Mouse (Mus musculus): ENCODE results near the gene Rpgrip1.
A peak's percentile ranks its signal among the peaks of the same experiment; 100 is the strongest.

The Rpgrip1 gene

DNA sequence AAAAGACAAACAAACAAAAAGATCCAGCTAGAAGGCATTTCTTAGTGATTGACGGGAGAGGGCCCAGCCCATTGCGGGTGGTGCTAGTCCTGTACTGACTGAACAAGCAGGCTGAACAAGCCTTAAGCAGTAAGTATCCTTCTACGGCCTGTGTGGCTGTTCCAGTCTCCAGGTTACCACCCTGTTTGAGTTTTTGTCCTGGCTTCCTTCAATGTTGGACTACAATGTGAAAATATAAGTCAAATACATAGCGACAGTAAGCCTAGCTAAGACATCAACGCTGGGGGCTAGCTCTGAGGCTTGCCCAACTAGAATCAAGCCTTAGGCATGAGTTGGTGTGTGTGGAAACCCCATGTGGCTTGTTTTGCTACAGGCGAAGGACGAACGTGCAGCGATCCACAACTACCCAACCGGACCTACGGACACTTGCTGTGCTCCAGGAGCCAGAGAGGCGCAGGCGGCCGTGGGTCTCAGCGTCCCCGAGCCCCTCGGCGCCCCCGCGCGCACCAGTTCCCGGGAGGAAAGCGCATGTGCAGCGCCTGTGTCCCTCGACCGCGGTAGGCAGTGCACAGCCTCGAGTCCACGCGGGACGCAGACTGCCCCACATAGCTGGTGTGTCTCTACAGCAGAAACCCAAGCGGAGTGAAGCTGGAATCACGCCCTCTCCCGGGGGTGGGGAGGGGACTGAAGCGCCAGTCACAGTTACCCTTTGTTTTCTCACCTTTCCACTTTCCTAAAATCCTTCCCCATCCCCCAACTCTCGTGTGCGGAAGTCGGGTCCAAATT lies 8.5 kb downstream of the Rpgrip1 start:
- DNase-seq, result peak; percentile 17 to 30

DNA sequence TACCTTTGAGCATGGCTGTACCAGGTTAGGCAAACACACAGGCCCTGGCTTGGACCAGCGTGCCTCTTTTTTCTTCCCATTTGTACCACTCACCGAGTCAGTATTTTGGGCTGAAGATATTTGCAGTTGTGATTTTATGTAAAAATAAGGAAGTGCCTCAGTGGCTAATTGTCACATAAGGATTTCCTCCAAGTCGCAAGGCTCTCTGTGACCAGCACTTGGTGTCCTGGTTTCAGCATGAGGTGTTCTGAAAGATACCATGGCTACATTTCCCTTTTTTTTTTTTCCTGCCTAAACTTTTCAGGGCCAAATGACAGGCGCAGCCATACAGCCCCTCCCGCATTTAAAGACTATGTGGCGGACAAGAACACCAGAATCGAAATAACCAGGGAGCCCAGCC lies 9.7 kb downstream of the Rpgrip1 start:
- no peak for DNase-seq

DNA sequence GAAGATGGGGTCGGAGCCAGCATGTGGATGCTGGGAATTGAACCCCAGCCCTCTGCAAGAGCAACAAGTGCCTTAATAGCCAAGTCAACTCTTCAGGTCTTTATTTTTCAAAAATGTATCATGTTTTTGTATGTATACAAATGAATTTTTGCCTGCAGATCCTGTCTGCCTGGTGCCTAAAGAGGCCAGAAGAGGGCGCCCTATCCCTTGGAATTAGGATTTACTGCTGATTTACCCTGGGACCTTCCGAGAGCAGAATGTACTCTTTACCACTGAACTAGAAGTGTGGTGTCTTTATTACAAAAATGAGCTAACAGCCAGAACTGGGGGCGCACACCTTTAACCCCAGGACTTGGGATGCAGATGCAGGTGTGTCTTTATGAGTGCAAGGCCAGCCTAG lies 13.4 kb downstream of the Rpgrip1 start:
- DNase-seq, result peak in 1 of 2 experiments; percentile 31

DNA sequence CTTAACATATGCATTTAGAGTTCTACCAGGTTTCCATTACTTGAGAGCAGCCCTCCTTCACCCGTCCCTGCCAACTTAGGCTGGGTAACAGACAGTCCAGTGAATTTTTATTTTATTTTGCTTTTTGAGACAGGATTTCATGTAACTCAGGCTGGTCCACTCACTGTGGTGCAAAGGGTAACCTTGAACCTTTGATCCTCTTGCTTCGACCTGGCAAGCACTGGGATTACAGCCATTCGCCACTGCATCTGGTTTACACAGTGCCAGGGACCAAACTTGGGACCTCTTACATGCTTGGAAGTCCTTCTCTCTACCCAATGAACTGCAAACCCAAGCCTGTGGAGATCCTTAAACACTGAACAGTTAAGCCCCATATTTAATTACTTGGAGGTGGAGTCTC lies 14.1 kb downstream of the Rpgrip1 start:
- no peak for DNase-seq

DNA sequence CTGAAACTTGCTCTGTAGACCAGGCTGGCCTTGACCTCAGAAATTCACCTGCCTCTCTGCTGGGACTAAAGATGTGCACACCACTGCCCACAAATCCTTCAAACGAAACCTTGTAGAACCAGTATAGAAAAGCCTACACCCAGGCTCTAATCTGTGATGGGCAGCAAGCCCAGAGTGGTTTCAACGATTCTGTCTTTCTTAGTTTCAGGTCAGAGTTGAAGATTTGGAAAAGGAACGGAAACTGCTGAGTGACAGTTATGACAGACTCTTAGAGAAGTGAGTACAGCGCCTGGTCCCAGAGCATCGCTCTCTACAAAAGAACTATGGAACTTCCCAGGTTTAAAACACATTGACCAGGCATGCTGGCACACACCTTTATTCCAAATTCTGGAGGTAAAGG lies 23.1 kb downstream of the Rpgrip1 start:
- no peak for DNase-seq

DNA sequence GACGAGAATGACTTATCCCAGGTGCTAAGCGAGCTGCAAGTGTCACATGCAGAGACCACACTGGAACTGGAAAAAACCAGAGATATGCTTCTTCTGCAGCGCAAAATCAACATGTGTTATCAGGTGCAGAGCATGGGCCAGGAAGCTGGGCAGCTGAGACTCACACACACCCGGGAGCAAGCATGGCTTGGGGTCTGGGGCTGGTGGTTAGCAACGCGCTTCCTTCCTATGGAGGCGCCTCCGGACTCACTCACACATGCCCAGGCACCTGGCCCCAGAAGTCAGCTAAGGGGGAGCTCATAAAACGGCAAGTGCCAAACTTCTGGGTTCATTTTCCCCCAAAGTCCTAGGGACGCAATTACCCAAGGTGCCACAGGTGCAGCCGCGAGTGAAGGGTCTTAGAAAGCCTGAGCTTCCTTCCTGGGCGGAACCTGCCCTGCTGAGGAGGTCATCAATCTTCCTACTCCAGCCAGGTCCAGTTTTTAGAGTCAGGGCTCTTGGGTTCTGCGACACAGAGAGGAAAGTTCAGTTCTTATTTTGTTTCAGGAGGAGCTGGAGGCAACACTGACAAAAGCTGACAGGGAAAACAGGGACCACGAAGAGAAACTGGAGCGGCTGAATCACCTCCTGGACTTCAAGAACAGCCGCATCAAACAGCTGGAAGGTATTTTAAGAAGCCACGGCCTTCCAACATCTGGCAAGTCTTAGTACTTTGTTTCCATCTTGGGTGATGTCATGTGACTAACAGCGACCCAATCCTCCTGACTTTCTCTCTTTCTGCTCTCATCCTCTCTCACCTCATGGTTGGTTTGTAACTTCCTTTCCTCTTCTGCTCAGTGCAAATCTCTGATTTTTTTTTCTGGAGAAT lies 30.3 kb downstream of the Rpgrip1 start:
- DNase-seq, result peak; percentile 19 to 24

DNA sequence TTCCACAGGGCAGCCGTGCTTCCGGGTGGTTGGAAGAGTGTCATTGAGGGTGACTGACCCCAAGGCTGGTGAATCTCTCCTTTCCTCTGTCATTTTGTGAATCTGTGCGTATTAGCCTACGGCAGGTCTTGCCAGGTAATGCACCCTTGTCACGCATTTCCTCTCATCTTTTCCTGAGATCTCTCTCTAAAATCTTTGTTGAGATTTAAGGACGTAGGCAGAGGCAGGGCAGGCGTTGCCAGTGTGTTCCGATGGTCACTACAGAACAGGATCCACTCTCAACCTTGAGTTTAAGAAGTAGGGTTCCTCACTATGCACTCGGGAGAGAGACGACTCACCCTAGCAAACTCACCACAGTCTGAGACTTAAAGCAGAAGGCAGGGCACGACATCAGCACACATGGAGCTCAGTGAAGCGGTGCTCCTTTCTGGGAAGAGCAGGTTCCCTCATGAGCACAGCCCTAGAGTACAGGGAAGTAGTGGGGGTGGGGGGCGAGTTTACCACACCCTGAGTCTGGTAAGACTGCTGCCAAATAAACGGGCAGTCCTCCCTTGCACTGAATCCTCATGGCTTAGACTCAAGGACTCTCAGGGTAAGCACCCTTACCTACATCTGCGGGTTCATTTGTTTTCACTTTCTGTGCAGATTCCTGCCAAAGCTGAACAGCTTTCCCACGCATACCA lies 31.1 kb downstream of the Rpgrip1 start:
- no peak for DNase-seq

DNA sequence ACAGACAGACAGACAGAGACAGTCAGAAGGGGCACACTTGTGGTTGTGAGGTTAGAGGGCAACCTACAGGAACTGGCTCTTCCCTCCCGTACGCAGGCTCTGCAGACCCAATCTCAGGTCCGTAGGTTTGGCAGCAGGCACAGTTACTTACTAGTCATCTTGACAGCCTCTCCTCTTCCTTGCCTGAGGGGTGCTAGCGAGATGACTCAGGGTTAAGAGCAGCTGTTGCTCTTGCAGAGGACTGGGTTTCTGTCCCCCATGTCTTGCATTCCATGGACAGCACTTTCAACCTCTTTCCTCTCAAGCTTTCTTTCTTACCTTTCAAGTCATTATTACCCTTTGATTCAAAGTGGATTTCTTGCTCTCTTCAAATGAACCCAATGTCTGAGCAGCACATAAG lies 33.7 kb downstream of the Rpgrip1 start:
- DNase-seq, result no peak

DNA sequence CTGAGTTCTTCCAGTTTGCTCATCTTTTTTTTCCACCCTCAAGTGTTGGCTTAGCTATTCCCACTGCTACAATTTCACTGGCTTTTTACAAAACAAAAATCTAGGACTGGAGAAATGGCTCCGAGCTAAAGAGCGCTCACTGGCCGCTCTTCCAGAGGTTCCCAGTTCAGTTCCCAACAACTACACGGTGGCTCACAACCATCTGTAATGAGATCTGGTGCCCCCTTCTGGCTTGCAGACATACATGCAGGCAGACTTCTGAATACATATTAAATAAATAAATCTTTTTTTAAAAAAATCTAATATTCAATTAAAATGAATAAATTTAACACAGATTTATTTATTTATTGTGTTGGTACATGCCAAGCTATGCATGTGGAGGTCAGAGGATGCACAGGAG lies 36.0 kb downstream of the Rpgrip1 start:
- DNase-seq, result no peak

DNA sequence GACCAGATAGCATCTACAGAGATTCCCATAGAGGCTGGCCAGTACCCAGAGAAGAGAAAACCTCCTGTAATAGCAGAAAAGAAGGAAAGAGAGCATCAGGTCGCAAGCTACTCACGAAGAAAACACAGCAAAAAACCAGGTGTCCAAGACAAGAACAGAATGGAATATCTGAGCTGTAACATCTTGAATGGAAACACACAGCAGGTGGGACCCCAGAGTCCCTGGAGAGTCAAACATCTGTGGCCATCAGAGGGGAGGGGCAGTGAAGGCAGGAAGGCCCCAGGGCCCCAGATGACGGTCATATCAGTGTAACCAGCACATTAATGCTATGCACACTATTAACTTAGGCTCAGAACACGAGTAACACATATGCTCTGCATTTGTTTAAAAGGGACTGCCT lies 39.4 kb downstream of the Rpgrip1 start:
- no peak for DNase-seq

DNA sequence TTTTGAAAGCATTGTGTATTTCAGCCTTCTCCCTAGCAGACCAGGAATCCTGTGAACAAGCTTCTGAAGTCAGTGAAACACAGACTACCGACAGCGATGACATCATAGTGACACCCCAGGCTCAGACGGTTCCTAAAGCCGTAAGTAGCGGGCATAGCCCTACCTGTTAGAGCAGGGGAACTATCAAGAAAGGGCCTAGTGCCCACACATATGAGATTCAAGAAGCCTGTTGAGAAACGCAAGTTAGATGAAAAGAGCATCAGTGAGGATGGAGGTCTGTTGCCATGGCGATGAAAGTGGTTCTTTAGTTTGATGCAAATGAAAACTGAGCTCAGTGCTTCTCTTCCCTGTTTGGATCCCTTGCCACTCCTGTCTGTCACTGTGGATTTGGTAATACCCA lies 41.7 kb downstream of the Rpgrip1 start:
- DNase-seq, result no peak

DNA sequence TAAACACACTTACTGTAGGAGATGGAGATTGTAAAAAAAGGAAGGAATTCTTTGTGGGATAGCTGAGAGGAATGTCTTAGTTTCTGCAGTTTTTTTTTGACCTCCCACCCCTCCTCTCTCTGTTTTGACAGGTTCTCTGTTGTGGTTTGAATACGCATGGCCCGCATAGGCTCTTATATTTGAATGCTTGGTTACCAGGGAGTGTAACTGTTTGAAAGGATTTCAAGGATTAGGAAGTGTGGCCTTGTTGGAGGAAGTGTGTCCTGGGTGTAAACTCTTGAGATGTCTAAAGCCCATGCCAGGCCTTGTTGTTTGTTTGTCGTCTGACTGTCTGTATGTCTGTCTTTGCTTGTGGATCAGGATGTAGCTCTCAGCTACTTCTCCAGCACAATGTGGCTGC lies 42.1 kb downstream of the Rpgrip1 start:
- DNase-seq, result no peak

DNA sequence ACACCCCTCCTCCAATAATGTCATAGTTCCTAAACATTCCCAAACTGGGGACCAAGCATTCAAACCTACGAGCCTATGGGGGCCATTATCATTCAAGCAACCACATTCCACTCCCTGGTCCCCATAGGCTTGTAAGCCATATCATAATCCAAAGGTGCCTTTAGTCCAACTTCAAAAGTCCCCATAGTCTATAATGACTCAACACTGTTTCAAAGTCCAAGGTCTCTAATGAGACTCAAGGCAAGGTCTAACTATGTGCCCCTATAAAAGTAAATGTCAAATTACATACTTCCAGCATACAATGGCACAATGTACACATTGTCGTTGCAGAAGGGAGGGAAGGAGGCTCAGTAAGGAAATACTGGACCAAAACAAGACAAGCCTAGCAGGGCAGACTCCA lies 44.5 kb downstream of the Rpgrip1 start:
- no peak for DNase-seq

DNA sequence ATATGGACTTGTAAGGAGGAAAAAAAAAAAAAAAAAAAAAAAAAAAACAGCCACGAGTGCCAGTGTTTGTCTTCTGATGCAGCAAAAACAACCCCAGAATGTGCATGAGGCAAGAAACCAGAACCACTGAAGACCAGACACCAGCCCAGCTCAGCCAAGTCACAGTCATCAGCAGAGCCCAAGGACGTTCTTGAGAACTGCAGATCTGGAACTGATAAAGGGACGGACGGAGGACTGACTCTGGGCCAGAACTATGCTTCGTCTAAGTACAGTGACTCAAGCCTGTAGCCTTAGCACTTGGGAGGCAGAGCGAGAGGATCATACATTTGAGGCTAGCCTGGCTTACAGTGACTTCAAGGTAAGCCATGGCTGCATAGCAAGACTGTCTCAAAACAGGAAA lies 50.4 kb downstream of the Rpgrip1 start:
- no peak for DNase-seq

DNA sequence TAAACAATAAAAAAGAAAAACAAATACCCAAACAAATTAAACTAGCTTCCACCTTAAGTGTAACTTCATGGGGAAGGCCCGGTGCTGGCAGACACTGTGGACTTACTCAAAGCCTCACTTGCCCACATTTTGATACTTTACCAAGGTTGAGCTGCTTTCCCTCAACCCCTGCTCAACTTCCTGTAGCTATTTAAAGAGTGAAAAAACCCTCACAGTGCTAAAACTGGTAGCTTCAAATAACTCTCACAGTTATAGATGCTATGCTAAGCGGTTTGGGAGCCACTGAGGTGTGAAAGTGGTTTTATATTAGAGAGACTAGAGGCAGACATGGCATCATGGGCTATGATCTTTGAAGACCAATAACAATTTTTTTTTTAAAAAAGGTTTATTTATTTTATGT lies 56.1 kb downstream of the Rpgrip1 start:
- no peak for DNase-seq

DNA sequence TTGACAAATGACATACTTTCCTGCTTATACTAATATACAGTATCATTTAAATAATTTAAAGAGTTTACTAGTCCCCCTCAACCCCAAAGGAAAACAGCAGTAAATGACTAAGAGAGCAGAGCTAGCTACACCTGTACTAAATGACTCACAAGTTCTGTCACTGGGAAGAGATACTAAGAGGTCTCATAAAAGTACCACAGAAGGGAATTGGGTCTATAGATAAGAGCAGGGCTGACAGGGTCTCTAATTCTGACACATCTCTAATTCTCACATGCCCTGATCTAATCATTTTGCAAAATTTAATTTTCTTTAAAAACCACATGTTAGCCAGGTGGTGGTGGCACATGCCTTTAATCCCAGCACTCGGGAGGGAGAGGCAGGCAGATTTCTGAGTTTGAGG lies 78.3 kb downstream of the Rpgrip1 start:
- DNase-seq, result no peak

DNA sequence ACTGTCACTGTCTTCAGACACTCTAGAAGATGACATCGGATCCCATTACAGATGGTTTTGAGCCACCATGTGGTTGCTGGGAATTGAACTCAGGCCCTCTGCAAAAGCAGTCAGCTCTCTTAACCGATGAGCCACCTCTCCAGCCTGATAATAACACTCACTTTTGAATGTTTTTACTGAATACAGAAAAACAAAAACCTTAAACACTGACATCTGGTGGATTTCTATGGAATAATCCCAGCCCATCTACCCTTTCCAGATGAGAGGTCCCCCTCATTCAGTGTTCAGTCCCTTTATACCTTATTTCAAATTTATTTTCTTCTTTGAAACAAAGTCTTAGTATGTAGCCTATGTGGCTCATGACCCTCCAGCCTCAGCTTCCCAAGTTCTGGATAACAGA lies 79.0 kb downstream of the Rpgrip1 start:
- no peak for DNase-seq

DNA sequence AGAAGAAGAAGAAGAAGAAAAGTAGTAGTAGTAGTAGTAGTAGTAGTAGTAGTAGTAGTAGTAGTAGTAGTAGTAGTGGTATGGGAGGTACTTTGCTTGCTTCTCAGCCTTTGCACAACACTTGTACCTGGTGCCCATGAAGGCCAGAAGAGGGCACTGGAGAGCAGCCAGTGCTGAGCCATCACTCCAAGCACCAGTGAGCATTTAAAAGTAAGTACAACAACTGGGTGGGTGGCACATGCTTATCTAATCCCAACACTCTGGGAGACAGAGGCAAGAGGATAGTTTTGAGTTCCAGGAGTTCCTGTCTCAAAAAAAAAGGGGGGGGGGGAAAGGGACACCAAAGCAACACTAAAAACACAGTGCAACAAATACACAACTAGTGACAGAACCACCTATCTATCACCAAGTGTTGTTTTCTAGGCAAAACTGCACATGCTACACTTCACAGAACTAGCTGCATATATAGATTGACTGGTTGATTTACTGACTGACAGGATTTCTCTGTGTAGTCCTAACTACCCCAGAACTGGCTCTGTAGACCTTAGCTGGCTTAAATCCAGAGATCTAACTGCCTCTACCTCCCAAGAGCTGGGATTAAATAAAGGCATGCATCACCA lies 80.3 kb downstream of the Rpgrip1 start:
- DNase-seq, result peak in 1 of 2 experiments; percentile 20

DNA sequence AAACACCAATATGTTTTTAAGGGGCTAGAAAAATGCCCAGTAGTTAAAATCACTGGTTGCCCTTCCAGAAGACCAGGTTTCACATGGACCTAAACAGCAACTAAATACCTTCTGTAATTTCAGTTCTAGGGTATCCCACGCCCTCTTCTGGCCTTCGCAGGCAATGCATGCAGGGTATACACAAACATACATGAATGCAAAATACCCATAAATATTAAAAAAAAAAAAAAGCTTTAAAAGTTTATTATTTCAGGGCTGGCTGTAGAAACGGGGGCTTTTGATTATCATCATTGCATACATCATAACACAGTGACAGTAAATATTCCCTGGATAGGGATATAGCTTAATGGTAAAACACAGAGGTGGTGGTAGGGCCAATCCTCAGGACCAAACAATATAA lies 85.2 kb downstream of the Rpgrip1 start:
- peak in 1 of 2 experiments; percentile 18 for DNase-seq

DNA sequence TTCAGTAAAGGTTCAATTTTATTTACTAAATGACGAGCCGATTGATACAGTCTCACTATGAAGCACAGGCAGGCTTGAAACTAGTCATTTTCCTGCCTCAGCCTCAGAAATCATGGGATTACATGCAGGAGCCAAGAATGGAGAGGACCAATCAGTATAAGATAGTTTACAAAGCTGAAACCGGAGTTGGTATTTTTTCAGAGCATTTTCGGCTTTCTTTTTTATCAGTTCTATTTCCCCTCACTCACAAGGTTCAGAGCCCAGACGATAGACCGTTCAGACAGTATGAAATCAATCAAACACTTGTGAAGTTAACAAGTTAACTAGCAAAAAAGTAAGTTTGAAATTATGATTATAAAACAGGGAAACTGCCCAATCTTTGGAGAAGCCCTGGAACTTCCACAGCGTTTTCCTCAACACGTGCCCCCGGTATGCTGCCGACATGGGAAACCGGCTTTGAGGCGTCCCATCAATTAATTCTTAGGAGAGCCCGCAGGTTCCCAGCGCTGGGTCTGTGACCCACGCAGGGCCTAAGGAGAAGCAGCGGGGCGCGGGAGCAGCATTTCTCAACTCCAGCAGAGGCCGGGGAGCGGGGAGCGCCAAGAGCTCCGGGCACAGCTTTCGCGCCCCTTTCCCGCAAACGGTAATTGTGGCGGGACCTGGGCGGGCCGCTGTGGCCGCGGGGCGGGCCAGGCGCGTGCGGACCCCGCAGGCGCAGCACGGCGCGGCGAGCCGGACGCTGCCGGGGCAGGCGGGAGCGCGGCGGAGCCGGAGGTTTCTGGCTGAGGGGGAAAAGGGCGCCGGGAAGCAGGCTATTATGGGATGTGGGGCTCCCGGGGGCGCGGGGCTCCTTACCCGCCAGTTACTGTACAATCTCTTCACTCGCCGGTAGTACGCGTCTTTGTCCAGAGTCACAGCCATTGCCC lies 86.0 kb downstream of the Rpgrip1 start:
- DNase-seq, result peak; percentile 16 to 22

DNA sequence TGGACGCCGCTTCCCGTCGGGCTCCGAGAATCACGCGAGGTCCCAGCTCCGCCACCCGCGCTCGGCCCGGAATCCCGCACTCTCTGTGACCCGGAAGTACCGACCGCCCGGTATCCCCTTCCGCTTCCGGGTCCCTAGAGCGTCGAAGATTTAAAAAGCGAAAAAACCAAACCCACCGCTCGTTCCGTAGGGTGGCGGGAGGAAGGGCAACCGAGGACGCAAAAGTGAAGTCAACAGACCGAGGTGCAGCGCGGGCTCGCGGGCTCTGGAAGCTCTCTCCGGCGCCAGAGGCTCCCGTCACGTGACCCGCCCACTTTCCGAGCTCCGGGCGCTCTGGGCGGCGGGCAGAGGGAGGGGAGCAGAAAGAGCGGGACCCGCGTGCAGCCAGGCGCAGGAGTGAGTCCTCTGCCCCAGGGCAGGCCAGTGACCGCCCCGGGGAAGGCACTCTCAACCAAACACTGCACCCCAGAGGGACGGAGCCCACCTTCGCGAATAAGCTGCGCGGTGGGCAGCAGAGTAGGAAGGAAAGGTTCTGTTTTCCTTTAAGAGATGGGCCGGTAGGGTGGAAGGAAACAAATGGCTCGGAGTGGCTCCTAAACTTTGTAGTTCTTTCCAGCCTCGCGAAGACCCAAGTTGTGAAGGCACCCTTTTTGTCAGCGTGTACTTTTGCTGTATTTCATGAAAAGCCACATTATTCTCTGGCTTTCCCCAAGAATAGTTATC lies 86.8 kb downstream of the Rpgrip1 start, which contains the start of gene Supt16:
Gene Supt16, minus strand, starts transcription at position 261 of the 723 bp plus-strand sequence.
- peak; percentile 66 to 70 for DNase-seq
